Mouse (Mus musculus) spleen, adult 2 months (tissue): ENCODE measurements around the gene Scn2a. TPM values are rescaled to one million over a fixed set of nuclear protein-coding genes. Genes with fewer than 3 reads are reported as not detected.

Source experiments
- DNase-seq, 2 experiments: peaks; one replicate each; pipeline versions ENCODE4 v3.0.0 to v3.0.0-alpha.2; 2012 to 2021; ENCODE audit warnings: low spot score in 2 of 2, low read depth in 1 of 2
- H3K27ac ChIP-seq: fragments of 200-500 bp; 2 replicates; pipeline ENCODE4 v1.5.1; 2012; ENCODE audit warnings: low read length, inconsistent platforms; ENCODE audit not compliant: insufficient read depth
- H3K27me3 ChIP-seq: fragments of 200-500 bp; 2 replicates; pipeline ENCODE4 v1.6.1; 2012; ENCODE audit warnings: mild to moderate bottlenecking, moderate library complexity, low read length, inconsistent platforms; ENCODE audit not compliant: control insufficient read depth, insufficient read depth
- H3K36me3 ChIP-seq: fragments of 200-500 bp; 2 replicates; pipeline ENCODE4 v1.6.1; 2012; ENCODE audit warnings: mild to moderate bottlenecking, low read length, inconsistent platforms; ENCODE audit not compliant: control insufficient read depth, insufficient read depth
- H3K4me1 ChIP-seq: fragments of 200-500 bp; 2 replicates; pipeline ENCODE4 v1.6.1; 2011; ENCODE audit warnings: inconsistent platforms; ENCODE audit not compliant: control insufficient read depth, insufficient read depth, insufficient read length
- H3K4me3 ChIP-seq: fragments of 200-500 bp; 2 replicates; pipeline ENCODE4 v1.5.1; 2011; ENCODE audit warnings: mild to moderate bottlenecking, inconsistent platforms; ENCODE audit not compliant: insufficient read depth, insufficient read length; ENCODE audit errors: extremely low read depth
- CTCF ChIP-seq: fragments of 200-500 bp; IDR thresholded peaks from 2 replicates; pipeline ENCODE4 v1.5.1; 2011; ENCODE audit warnings: mild to moderate bottlenecking, inconsistent platforms; ENCODE audit not compliant: insufficient read depth, insufficient read length, insufficient replicate concordance; ENCODE audit errors: extremely low read depth
- POLR2A ChIP-seq: fragments of 200-500 bp; IDR thresholded peaks from 2 replicates; pipeline ENCODE4 v1.6.1; 2011; ENCODE audit warnings: low read depth, low read length, inconsistent platforms
- WGBS: fragments of 180-500 bp; shearing (Covaris S2); methylation state at CpG from one replicate; pipeline ENCODE4 v1.1.7; 2018; 5-methylcytosine and 5-hydroxymethylcytosine counted together
- polyA plus RNA-seq: library from polyadenylated mRNA; depleted of rRNA; stranded (reverse); fragments of >200 nt; gene quantifications from 2 replicates; pipeline ENCODE4 v1.2.3, GENCODE M21; 2012

Gene Scn2a
- polyA plus RNA-seq, 1 experiment, result 0.04 TPM

- peak; percentile 5 to 17 for DNase-seq
- 22% methylated on average over 12 of the region's 12 CpGs for WGBS
- H3K4me3 ChIP-seq, result no peak overlapping the region
Measured at GRCm38 (mm10) chr2:65668437-65669135, 48.0 kb downstream of the Scn2a start.

GRCm38 (mm10) chr2:65669561-65669960 is 49.0 kb downstream of the Scn2a start:
- Histone ChIP-seq H3K27ac (no peak overlapping the region), H3K36me3 (no peaks in the 10 kb centered on the region), H3K27me3 (no peaks in the 10 kb centered on the region; the same call in 1 of the 2 replicates), H3K4me1 (no peaks in the 10 kb centered on the region), H3K4me3 (no peak overlapping the region)
- DNase-seq, result no peak
- TF ChIP-seq CTCF, result no peak
- WGBS, result 24% methylated on average over 8 of the region's 8 CpGs

More at GRCm38 (mm10) chr2:65668437-65669135, 48.0 kb downstream of the Scn2a start:
- H3K27me3 ChIP-seq, result no peaks in the 10 kb centered on the region; the same call in 1 of the 2 replicates
- TF ChIP-seq POLR2A, result no peak
- no peak for TF ChIP-seq CTCF
- H3K4me1 ChIP-seq, result no peaks in the 10 kb centered on the region
- no peaks in the 10 kb centered on the region for H3K36me3 ChIP-seq
- H3K27ac ChIP-seq, result no peak overlapping the region

- Histone ChIP-seq H3K27me3 (no peaks in the 10 kb centered on the region; the same call in 1 of the 2 replicates), H3K27ac (no peak overlapping the region), H3K4me3 (no peak overlapping the region), H3K36me3 (no peaks in the 10 kb centered on the region), H3K4me1 (no peaks in the 10 kb centered on the region)
- WGBS, result 85% methylated on average over 12 of the region's 12 CpGs
- TF ChIP-seq CTCF, result no peak
- TF ChIP-seq POLR2A, result no peak
- no peak for DNase-seq
Measured at GRCm38 (mm10) chr2:65670153-65670817, 49.7 kb downstream of the Scn2a start.

GRCm38 (mm10) chr2:65679621-65680020 is 59.0 kb downstream of the Scn2a start:
- Histone ChIP-seq H3K36me3 (no peaks in the 10 kb centered on the region), H3K4me1 (no peaks in the 10 kb centered on the region), H3K27me3 (no peaks in the 10 kb centered on the region), H3K4me3 (no peak overlapping the region), H3K27ac (no peak overlapping the region)
- TF ChIP-seq POLR2A (no peak), CTCF (no peak)
- WGBS, result 82% methylated on average over 4 of the region's 4 CpGs
- no peak for DNase-seq

DNA sequence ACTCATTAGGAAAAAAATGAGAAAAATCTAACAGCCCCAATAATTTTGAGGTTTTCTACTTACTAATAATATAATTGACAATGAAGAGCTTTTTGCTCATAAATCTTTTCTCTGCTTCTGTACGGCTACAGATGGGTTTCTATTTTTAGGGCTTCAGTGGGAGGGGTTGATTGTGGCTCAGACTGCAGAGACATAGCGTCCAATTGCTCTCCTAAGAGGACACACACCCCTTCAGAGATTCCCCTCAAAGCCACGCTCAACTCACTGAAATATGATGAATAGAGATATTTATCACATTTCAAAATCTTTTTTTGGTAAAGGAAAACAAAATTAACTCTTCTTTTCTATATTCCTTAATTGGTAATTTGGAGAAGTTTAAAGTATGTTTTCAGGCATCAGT is 64.6 kb downstream of the Scn2a start:
- Histone ChIP-seq H3K4me1 (no peaks in the 10 kb centered on the region), H3K36me3 (no peaks in the 10 kb centered on the region), H3K4me3 (no peak overlapping the region), H3K27me3 (no peaks in the 10 kb centered on the region), H3K27ac (no peak overlapping the region)
- TF ChIP-seq CTCF (no peak), POLR2A (no peak)
- WGBS, result 28% methylated on average over 3 of the region's 3 CpGs
- no peak for DNase-seq

DNA sequence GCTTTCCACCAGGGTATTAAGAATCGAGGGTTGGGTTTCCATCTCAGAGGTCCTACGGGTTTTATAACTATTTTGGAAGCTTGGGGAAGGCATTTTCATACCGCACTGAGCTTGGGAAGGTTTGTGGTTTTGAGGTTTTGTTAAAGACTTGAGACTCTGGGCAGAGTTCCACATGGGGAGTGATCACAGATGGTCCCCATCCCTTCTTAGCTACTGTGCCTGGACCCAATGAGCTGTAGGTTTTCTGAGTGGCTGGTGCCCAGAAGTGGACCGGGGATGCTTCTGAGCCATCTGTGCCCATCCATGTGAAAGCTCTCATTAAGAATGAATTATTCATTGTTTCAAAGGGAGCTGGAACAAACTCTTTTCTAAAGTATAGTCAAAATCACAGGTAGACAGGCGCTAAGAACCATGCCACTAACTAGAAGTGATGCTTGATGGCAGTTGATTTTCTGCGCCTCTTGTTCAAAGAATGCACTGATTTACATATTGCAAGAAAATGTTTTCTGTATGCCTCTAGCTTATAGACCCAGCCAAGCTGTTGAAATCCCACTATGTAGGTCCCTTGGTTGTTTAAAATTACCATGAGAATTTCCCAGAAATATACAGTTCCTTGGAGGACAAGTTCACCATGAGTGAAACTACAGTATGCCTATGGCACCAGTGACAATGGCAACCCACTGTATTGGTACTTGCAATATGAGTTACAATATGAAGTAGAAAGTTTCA is 70.0 kb downstream of the Scn2a start:
- H3K4me1 ChIP-seq, result no peaks in the 10 kb centered on the region
- DNase-seq, result no peak
- no peak overlapping the region for H3K27ac ChIP-seq
- no peak overlapping the region for H3K4me3 ChIP-seq
- TF ChIP-seq CTCF, result no peak
- no peak for TF ChIP-seq POLR2A
- no peaks in the 10 kb centered on the region for H3K27me3 ChIP-seq
- 65% methylated on average over 6 of the region's 6 CpGs for WGBS
- H3K36me3 ChIP-seq, result no peaks in the 10 kb centered on the region
